Mouse (Mus musculus): ENCODE data around the gene Gm3739. TPM values are rescaled to one million over a fixed set of nuclear protein-coding genes. Genes with fewer than 3 reads are reported as not detected.

The Gm3739 gene
- 1.5 TPM for polyA plus RNA-seq (2015; fragmentation: Illumina TruSeq; extraction: RNeasy Lipid Tissue Mini Kit (QIAGEN cat#74804); ENCODE audit: low read depth, low replicate concordance)

DNA sequence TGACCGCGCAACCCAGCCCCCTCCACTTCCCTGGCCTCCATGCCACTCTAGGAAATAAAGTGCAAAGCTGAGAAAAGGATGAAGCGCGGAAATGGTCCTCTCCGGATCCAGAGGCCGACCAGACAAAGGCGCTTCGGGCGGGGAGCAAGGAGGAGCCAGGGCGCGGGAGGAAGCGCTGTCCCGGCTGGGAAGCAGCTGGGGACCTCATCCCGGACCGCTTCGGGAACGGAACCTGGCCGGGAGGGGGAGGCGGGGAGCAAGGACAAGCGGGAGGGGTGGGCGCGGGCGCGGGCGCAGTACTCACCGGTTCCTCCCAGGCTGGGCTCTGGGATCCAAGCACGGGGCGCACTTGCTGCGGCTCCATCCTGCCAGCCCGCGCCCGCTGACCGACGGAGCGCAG is at the start of gene Gm3739:
TSS of gene Gm3739 (minus strand) at position 389 of the 400 bp plus-strand sequence.

DNA sequence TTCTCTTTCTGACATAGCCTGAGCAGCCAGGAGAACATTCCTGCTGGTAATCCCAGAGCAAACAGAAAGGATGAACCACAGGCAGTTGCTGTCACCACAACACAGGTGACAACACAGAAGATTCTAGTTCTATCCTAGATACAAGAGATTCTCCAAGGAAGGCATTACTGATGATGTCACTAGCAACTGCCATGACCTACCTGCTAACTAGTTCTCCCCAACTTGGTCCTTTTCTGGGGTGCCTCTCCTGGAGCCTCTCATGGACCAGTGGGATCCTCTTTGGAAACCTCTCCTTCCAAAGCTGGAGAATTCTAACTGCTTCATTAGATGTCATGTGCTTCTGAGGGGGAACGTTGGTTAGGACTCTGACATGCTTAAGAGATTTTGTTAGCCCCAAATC is 17.4 kb upstream of the Gm3739 start, which contains the start of gene Gm5797:
TSS of gene Gm5797 (minus strand) at position 101 of the 400 bp plus-strand sequence.

DNA sequence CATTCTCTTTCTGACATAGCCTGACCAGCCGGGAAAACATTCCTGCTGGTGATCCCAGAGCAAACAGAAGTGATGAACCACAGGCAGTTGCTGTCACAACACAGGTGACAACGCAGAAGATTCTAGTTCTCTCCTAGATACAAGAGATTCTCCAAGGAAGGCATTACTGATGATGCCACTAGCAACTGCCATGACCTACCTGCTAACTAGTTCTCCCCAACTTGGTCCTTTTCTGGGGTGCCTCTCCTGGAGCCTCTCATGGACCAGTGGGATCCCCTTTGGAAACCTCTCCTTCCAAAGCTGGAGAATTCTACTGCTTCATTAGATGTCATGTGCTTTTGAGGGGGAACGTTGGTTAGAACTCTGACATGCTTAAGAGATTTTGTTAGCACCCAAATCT is 50.2 kb downstream of the Gm3739 start, which contains the start of gene Gm3727:
TSS of gene Gm3727 (minus strand) at position 101 of the 400 bp plus-strand sequence.

Other genes with a start within 250 kb of the Gm3739 start
- 5.1 TPM for gene Gm3696, start 214.4 kb downstream of the Gm3739 start, polyA plus RNA-seq (2015; fragmentation: Illumina TruSeq; extraction: RNeasy Lipid Tissue Mini Kit (QIAGEN cat#74804); ENCODE audit: low read depth, low replicate concordance)
- gene Gm6676, start 189.6 kb downstream of the Gm3739 start, polyA plus RNA-seq (2015; fragmentation: Illumina TruSeq; extraction: RNeasy Lipid Tissue Mini Kit (QIAGEN cat#74804); ENCODE audit: low read depth, low replicate concordance) = not detected
- 3.8 TPM for gene Gm3512, start 140.5 kb downstream of the Gm3739 start, polyA plus RNA-seq (2015; fragmentation: Illumina TruSeq; extraction: RNeasy Lipid Tissue Mini Kit (QIAGEN cat#74804); ENCODE audit: low read depth, low replicate concordance)
- gene Gm16434, start 120.5 kb downstream of the Gm3739 start, polyA plus RNA-seq (2015; fragmentation: Illumina TruSeq; extraction: RNeasy Lipid Tissue Mini Kit (QIAGEN cat#74804); ENCODE audit: low read depth, low replicate concordance) = not detected
- gene Gm3727, start 50.3 kb downstream of the Gm3739 start, polyA plus RNA-seq (2015; fragmentation: Illumina TruSeq; extraction: RNeasy Lipid Tissue Mini Kit (QIAGEN cat#74804); ENCODE audit: low read depth, low replicate concordance) = not detected
- not detected for gene Gm5797, start 17.3 kb upstream of the Gm3739 start, polyA plus RNA-seq (2015; fragmentation: Illumina TruSeq; extraction: RNeasy Lipid Tissue Mini Kit (QIAGEN cat#74804); ENCODE audit: low read depth, low replicate concordance)
- gene Gm8374, start 50.1 kb upstream of the Gm3739 start, polyA plus RNA-seq (2015; fragmentation: Illumina TruSeq; extraction: RNeasy Lipid Tissue Mini Kit (QIAGEN cat#74804); ENCODE audit: low read depth, low replicate concordance) = not detected
- not detected for gene Gm3755, start 135.9 kb upstream of the Gm3739 start, polyA plus RNA-seq (2015; fragmentation: Illumina TruSeq; extraction: RNeasy Lipid Tissue Mini Kit (QIAGEN cat#74804); ENCODE audit: low read depth, low replicate concordance)
- 1.0 TPM for gene Gm3752, start 168.7 kb upstream of the Gm3739 start, polyA plus RNA-seq (2015; fragmentation: Illumina TruSeq; extraction: RNeasy Lipid Tissue Mini Kit (QIAGEN cat#74804); ENCODE audit: low read depth, low replicate concordance)

All from brain, adult 10 weeks (tissue).